Mouse (Mus musculus): ENCODE results near the gene 4930519P11Rik.
A peak's percentile ranks its signal among the peaks of the same experiment; 100 is the strongest.

Gene 4930519P11Rik

DNA sequence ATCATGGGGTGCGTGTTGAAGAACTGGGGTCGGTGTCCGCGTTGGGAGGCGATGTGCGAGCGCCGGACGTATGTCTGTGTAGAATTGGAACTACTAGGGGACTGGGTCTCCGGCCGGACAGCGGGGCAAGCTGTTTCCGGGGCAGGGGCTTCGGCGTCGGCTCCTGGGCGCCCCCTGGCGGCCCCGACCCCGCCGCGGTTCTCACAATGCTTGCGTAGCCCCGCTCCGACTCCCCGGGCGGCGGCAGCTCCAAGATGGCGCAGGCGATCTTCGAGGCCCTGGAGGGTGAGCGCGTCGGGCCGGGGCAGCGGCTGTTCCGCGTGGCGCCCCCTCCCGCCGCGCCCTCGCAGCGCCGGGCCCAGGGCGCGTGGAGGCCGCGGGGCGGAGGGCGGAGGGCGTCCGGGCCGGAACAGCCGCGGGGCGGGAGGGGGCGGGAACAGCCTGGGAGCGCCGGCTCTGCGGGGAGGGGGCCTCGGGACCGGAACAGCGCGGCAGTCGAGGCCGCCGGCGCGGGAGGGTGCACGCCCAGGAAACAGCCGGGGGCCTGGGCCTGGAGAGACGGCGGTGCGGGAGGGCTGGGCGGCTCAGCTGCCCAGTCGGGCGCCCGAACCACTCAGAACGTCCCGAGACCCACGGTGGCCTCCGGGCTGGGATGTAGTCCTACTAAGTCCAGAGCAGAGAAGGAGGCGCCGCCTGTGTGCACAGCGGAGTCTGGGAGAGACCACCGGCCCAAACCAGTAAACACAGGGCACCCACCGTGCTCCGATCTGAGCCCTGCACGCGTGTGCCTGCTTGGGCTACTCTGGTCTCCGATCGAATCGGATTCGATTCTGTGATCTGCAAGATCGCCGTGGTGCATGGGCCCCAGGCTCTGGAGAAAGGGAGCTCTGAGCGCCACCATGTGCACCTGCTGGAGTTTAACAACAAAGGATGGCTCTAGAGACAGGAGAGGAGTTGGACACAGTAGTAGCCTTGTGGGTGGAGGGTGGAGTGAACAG is at the start of gene 4930519P11Rik, which contains the start of gene Zfp341:
TSS of gene 4930519P11Rik (minus strand) at position 320 of the 998 bp plus-strand sequence.
TSS of gene Zfp341 (plus strand) at position 180 of the 998 bp plus-strand sequence.
- peak; percentile 90 to 92 for DNase-seq (ENCODE audit: low spot score in 2 of 2)

DNA sequence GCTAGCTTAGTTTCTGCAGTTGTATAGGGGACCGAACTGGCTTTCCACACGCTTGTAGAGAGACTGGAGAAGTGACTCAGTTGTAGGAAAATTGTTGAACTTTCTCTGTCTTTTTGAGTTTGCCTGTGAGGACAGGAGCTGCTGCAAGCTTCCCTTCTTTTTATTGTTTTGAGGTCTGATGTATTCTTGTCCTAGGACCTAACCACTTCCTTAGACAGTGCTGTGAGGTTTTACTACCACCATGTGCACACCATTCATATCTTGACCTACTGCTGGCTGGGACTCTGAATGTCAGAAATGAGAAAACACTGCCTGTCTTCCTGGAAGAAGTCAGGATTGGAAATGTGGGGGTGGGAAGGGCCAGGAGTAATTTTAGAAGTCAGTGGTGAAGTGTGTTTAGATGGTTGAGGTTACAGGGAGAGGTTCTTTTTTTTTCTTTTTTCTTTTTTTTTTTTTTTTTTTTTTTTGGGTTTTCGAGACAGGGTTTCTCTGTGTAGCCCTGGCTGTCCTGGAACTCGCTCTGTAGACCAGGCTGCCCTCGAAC is 46.4 kb upstream of the 4930519P11Rik start:
- DNase-seq (ENCODE audit: low spot score in 2 of 2), result no peak

DNA sequence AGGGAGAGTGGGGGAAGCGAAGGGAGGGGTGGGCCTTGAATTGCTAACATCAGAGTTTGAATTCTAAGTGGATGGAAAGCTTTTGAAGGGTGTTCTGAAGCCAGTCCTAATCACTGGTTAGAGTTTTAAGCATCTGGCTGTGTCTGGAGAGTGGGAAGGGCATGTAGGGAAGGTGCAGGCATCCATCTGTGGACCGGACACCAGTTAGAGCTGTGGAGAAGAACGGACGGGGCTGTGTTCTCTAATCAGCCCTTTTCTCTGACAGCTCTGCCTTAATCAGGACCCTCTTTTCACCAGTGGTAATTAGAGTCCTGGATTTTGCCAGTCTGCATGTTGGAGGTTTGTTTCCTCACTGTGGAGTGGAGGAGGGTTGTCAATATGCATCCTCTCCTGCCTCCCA is 45.8 kb upstream of the 4930519P11Rik start:
- no peak for DNase-seq (ENCODE audit: low spot score in 2 of 2)

DNA sequence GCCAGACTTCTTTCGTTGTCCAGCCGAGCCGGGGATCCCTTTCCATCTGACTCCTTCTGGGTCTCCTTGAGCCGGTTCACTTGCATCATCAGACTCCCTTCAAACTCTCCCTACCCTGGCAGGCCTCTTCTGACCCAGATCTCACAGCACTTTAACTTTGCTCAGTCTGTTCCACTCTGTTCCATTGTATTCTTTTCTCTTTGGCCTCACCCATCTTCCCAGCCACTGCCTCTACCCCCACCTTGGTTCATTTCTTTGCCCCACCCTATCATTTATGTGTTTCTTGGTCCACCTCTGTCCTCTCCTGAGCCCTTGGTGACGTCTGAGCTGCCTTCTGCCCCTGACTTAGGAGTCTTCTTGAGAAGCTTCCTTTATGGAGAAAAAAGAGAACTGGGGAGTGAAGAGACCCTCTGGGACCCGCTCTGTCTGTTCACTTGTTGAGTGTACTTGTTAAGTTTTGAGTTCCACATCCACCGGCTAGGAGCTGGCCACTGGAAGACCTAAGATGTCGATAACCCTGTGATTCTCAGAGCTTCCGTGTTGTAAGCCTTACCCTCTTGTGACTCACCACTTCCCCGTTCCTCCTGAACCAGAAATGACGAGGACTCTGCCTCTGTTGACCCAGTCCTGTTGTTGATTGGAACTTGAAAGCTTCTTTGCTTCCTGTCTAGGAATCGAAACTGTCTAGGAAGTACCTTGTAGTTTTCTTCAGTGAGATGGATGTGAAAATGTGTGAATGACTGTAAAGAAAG is 44.4 kb upstream of the 4930519P11Rik start:
- peak; percentile 18 to 31 for DNase-seq (ENCODE audit: low spot score in 2 of 2)

DNA sequence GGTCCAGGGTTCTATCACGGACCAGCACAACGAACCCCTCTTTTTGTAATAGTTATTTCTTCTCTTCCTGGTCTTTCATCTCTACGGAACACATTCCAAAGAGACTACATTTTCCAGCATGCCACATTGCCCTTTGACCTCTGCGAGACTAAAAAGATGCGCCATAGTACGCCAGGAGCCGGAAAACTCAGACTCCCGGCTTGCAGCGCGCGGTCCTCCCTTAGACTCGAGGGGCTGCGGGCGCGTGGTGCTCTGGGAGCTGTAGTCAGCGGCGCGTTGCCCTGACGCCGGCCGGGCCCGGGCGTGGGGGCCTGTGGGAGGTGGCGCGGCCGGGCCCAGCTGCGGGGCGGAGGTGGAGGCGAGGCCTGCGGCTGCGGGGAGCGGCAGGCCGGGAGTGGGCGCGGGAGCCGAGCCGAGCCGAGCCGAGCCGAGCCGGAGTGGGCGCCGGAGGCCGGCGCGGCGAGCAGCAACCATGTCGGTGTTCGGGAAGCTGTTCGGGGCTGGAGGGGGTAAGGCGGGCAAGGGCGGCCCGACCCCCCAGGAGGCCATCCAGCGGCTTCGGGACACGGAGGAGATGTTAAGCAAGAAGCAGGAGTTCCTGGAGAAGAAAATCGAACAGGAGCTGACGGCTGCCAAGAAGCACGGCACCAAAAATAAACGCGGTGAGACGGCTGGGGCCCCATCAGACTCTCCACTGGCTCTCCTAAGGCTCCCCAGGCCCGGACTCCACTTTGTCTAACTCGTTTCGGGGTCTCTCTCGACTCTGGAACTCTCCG is 43.7 kb upstream of the 4930519P11Rik start:
- DNase-seq (ENCODE audit: low spot score in 2 of 2), result peak; percentile 94 to 97

DNA sequence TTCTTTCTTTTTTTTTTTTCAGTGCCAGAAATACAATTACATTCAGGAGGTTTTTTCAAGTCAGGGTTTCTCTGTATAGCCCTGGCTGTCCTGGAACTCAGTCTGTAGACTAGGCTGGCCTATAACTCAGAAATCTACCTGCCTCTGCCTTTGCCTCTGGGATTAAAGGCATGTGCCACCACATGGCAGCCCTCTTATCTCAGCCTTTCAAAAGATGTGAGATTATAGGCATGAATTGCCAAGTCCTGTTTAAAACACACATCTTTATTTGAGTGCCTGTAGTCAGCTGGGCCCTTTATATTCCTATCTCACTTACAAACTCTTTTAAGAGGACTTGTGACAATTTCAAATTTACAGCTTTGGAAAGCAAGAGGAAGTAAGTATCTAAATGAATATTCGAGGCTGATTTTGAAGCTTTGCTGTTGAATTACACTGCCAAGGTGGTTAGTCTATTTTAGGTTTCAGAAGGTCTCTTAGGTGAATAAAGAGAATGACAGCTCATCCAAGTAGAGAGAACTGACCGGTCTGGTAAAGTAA is 42.7 kb upstream of the 4930519P11Rik start:
- DNase-seq (ENCODE audit: low spot score in 2 of 2), result no peak

DNA sequence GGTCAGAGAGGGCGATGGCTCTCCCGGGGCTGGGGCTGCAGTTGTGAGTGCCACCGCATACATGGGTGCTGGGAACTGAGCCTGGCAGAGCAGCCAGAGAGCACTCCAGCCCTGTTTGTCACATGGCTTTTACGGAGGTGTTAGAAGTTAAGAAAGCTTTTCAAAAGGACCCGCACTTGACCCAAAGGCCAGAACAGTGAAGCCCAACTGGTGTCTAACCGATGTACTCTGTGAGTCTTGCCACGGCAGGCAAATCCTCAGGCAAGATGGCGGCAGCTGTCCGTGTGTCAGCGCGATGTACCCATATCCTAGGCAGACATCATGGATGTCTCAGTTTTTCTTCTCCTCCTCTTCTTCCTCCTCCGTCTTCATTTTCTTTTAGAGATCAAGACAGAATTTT is 41.7 kb upstream of the 4930519P11Rik start:
- DNase-seq (ENCODE audit: low spot score in 2 of 2), result no peak

DNA sequence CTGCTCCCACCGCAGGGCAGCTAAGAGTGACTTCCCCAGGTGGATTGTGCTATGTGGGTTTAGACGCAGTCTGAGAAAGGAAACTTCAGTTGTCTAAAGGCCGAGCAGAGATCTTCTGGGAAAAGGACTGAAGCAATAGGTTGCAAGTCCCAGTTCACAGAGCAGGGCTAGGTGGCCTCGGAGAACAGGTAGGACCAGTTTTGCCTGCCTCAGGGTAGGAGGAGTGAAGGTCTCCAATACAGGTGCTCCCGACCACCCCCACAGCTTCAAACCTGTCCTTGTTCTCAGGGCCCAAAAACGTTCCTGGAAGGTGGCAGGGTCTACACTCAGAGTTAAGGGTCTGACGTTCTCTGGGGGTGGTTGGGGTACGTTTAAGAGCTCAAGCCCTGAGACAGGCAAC is 38.1 kb upstream of the 4930519P11Rik start, which contains the start of gene Chmp4b:
TSS of gene Chmp4b (plus strand) at position 343 of the 400 bp plus-strand sequence.
- no peak for DNase-seq (ENCODE audit: low spot score in 2 of 2)

DNA sequence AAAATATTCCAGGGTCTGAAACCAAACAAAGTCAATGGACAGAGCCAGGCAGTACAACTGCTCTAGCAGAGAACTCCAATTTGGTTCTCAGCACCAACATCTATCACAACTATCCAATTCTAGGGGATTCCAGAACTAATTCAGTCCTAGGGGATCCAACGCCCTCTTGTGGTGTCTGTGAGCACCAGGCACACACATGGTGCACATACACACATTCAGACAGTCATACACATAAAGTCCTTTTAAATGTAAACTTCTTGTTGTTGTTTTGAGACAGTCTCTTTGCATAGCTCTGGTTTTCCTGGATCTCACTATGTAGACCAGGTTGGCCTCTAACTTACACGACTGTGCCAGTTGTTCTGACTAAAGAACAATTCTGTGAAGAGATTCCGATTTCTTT is 37.2 kb upstream of the 4930519P11Rik start:
- DNase-seq (ENCODE audit: low spot score in 2 of 2), result no peak

DNA sequence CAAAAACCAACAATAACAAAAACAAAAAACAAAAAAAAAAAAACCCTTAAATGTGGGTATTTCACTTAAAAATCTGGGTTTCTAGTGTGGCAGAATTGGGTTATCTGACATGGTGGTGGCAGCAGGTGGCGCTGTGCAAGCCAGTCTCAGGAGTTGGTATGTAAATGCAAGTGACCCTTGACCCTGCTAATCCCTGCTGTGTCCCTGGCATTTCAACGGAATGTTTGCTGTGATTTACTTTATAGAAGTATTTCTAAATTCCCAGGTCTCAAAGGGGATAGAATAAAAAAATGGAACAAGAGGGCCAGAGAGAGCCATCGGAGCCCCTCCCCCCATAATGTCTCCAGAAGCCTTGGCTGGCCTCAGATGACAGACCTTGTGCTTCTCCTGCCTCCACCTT is 34.8 kb upstream of the 4930519P11Rik start:
- DNase-seq (ENCODE audit: low spot score in 2 of 2), result no peak

DNA sequence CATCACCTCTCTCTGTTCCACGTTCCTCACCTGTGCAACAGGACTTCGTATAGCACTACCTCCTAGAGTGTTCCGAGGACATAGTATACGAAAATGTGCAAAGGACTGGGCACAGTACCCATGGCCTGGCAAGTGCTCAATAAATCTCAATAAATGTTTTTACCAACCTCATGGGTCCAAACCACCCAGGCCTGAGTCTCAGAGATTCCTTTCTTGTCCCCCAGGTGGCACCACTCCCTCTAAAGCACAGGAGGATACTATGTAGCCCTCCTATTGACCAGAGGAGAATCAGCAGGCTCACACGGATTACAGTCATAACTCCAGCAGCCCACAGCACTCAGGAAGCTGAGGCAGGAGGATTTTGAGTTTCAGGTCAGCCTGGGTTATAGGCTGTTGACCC is 33.4 kb upstream of the 4930519P11Rik start:
- DNase-seq (ENCODE audit: low spot score in 2 of 2), result no peak

DNA sequence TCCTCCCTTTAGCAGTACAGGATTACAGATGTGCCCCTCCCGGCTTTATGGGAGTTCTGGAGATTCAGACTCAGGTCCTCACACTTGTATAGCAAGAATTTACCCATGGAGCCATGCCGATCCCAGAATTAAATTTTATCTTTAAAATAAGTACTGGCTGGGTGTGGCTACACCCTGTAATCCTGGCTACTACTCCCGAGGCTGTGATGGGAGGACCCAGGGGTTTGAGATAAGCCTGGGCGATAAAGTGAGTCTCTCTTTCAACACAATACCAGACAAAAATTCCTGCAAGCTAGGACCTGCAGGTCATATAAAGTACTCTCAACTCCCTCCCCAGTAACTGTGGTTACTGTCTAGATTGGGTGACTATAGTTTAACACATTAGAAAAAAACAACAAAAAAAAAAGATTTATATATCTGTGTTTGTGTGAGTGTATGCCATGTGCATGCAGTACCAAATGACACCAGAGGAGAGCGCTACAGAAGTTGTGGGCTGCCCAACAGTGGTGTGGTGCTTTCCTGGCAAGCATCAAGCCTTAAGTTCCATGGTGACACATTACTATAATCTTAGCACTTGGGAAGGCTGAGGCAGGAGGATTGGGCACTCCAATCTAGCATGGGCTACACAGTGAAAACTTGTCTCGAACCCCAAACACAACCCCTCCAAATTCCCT is 29.6 kb upstream of the 4930519P11Rik start:
- no peak for DNase-seq (ENCODE audit: low spot score in 2 of 2)

DNA sequence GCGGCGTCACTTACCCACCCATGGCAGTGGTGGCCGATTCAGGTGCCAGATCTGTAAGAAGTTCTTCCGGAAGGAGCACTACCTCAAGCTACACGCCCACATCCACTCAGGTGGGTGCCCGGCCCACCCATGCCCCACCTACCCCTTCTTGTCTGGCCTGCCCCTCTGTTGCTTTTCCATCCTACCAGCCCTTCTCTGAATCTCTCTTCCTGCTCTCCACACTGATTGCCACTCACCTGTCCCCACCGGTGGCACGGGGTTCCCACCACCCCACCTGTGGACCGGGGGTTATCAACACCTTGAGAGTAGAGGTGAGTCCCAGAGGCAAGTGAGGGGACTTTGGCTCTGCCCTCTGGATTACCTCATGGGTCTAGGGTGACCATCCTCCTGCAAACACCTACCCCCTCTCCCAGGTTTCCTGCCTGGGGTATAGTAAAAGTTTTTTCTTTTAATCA is 28.8 kb upstream of the 4930519P11Rik start:
- no peak for DNase-seq (ENCODE audit: low spot score in 2 of 2)

DNA sequence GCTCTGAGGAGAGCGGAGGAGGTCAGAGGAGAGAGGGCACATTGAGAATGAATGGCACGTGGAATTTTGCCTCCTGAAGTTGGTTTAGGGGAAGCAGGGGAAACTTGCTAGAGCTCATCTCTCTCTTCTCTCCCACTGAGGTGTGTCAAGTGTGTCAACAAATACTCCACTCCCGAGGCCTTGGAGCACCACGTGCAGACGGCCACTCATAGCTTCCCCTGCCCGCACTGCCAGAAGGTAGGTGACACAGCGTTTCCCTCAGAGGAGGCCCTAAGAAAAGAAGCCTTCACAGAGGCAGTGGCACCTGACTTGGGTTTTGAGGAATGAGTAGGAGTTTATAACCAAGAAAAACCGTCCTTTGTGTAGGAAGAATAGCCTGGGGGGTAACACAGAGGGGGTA is 27.9 kb upstream of the 4930519P11Rik start:
- no peak for DNase-seq (ENCODE audit: low spot score in 2 of 2)

DNA sequence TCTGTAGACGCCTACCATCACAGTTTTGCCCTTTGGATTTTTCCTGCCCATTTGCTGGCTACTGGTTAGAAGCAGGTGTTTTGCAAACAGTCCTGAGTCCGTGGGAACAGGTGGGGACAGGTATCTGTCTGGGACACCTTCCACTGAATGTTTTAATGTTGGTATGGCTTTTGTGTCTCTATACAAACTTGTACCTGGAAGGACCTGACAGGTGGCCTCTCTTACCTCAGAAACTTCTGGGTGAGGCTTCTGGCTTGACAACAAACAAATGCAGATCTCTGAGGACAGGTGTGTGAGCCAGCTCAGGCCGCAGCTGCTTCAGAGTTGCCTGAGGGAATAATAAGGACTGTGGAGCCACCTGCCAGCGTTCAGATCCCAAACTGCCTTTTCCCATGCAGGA is 25.9 kb upstream of the 4930519P11Rik start:
- DNase-seq (ENCODE audit: low spot score in 2 of 2), result no peak

DNA sequence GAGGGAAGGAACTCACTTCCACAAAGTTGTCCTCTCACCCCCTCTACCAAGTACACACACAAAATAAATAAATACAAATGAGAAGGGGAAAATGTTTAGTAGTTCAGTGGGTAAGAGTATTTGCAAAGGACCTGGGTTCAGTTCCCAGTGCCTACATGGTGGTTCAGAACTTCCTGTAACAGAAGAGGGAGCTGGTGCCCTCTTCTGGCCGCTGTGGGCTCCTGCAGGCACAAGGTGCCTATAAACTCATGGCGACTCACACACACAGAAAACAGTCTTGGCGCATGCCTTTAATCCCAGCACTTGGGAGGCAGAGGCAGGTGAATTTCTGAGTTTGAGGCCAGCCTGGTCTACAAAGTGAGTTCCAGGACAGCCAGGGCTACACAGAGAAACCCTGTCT is 25.3 kb upstream of the 4930519P11Rik start:
- DNase-seq (ENCODE audit: low spot score in 2 of 2), result no peak

DNA sequence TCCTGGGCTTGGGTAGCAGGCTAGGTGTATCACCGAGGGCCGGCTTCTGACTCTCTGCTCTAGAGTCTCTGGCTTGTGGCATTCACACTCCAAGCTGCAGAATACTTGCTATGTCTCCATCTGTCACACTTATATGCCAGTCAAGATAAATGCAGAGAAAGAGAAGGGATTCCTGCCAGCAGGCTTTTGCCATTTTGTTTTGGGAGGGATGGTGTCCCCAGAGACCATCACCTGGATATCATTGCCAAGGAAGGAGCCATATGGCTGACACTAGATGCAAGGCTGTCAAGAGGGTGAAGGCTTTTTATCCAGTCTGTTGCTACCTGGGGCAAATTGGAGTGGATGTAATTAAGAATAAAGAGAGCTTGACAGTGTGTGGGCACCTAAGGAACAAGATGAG is 22.6 kb upstream of the 4930519P11Rik start:
- DNase-seq (ENCODE audit: low spot score in 2 of 2), result no peak

DNA sequence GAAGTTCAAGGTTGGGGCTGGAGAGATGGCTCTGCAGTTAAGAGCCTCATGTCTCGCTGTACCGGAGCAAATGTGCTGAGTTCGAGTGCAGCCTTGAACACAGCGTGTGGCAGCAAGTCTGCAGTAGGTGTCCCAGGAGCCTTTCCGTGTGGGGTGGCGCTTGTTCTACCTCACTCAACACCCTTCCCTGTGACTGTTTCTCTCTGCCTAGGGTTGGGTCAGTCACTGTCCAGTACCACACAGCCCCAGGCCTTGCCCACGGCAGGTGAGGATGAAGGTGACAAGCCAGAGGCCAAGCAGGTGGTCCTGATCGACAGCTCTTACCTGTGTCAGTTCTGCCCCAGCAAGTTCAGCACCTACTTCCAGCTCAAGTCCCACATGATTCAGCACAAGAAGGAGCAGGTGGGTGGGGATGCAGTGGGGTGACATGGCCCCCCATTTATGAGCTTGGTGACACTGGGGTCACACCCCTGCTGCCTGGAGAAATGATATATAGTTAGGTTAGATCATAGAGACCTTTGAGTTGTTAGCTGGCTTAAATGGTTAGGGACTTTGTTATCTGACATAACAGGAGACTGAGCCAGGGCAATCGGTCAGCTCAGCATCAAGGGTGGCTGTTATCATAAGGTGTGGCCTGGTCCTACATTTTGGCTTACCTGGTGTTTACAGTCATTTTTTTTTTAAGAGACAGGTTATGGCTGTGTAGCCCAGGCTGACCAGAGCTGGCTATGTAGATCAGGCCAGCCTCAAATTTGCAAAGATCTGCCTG is 20.8 kb upstream of the 4930519P11Rik start:
- DNase-seq (ENCODE audit: low spot score in 2 of 2), result no peak

DNA sequence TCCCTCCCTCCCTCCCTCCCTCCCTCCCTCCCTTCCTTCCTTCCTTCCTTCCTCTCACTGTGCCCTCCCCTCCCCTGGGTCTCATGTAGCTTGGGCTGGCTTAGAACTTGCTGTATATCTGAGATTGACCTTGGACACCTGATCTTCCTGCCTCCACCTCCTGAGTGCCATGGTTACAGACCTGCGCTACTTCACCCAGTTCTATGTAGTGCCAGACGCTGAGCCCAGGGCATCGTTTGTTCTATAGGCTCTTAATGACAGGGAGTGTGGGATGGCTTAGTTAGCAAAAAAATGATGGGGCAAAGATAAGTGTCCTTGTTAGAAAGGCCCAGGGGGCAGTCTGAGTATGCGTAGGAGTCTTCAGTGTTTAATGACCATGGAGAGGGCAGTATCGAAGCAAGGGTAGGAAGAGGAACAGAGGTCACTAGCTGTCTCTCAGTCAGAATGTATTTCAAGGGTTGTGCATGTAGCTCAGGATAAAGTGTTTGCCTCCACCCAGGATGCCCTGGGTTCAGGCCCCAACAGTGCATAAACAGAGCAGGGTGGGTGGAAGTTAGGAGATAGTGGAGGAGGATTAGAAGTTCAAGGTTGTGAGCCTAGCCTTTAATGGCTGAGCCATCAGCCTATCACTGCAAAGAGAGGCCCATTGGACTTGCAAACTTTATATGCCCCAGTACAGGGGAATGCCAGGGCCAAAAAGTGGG is 20.0 kb upstream of the 4930519P11Rik start:
- DNase-seq (ENCODE audit: low spot score in 2 of 2), result no peak
